Mouse (Mus musculus) heart, embryonic 16.5 days (tissue): ENCODE results near the gene Slc7a5. TPM values are rescaled to one million over a fixed set of nuclear protein-coding genes. Genes with fewer than 3 reads are reported as not detected.

Experiments
- ATAC-seq: fragments of 200-750 bp; cut with Nextera tagmentation; replicated peaks from 2 replicates; pipeline ENCODE4 v1.8.0; 2017; ENCODE audit warnings: moderate number of reproducible peaks; ENCODE audit not compliant: insufficient read depth, low FRiP score; ENCODE audit errors: extremely low read depth
- H3K27ac ChIP-seq: fragments of 300-500 bp; sonication (generic); 2 replicates; pipeline ENCODE4 v1.5.1; 2014; ENCODE audit warnings: mild to moderate bottlenecking, low read length, control low read depth, moderate library complexity
- H3K27me3 ChIP-seq: fragments of 300-500 bp; sonication (generic); 2 replicates; pipeline ENCODE4 v1.6.1; 2014; ENCODE audit warnings: low read length, mixed read lengths; ENCODE audit not compliant: control insufficient read depth, insufficient read depth
- H3K36me3 ChIP-seq: fragments of 300-500 bp; sonication (generic); 2 replicates; pipeline ENCODE4 v1.6.1; 2014; ENCODE audit not compliant: control insufficient read depth, insufficient read depth
- H3K4me1 ChIP-seq: fragments of 300-500 bp; sonication (generic); 2 replicates; pipeline ENCODE4 v1.6.1; 2014; ENCODE audit warnings: low read length, mixed read lengths; ENCODE audit not compliant: control insufficient read depth, insufficient read depth
- H3K4me2 ChIP-seq: fragments of 300-500 bp; sonication (generic); 2 replicates; pipeline ENCODE4 v1.6.1; 2014; ENCODE audit warnings: low read depth, mild to moderate bottlenecking, control low read depth, low read length
- H3K4me3 ChIP-seq: fragments of 300-500 bp; sonication (generic); 2 replicates; pipeline ENCODE4 v1.5.1; 2014; ENCODE audit warnings: mild to moderate bottlenecking, control low read depth, low read length
- H3K9ac ChIP-seq: fragments of 300-500 bp; sonication (generic); 2 replicates; pipeline ENCODE4 v1.6.1; 2014; ENCODE audit warnings: low read length, control low read depth
- H3K9me3 ChIP-seq: fragments of 300-500 bp; sonication (generic); replicated peaks from 2 replicates; pipeline ENCODE4 v1.6.1; 2016; ENCODE audit warnings: low read length; ENCODE audit not compliant: control insufficient read depth
- WGBS: fragments of 180-500 bp; shearing (Covaris S2); extraction: QIAGEN DNeasy Blood & Tissue Kit; methylation state at CpG from one replicate; pipeline ENCODE4 v1.1.7; 2014; 5-methylcytosine and 5-hydroxymethylcytosine counted together
- polyA plus RNA-seq: library from polyadenylated mRNA; unstranded; fragments of >200 nt; fragmentation: Nextera tagmentation; extraction: Ambion mirVana; gene quantifications from 2 replicates; pipeline ENCODE4 v1.2.1, GENCODE M21; 2015

Gene Slc7a5
- polyA plus RNA-seq, 1 experiment from 2014 or later = 14.4 TPM

DNA sequence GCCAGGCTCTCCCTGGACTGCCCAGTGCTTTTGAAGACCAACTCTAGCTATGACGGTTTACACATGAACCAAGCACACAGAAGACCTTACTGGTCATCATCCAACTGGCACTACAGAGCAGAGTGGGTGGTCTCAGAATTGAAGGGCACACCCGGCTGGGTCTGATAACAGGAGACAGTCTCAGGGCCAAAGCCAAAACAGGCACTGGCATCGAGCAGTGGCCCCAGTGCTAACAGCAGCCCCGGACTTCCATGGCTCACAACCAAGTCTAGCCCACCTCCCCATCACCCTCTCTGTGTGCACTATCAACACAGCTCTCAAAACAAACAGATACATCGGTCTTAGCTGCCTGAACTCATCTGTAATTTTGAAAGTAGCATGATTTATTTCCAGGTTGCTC lies 1.6 kb downstream of the Slc7a5 start:
- no peak overlapping the region for H3K27ac ChIP-seq
- H3K36me3 ChIP-seq = no peaks in the 10 kb centered on the region
- no peak for ATAC-seq
- peak overlapping the region; percentile 74 for H3K4me3 ChIP-seq
- peak overlapping the region; percentile 72 for H3K9ac ChIP-seq
- WGBS = 17% methylated on average over 5 of the region's 5 CpGs
- H3K9me3 ChIP-seq = no peaks in the 10 kb centered on the region
- H3K4me1 ChIP-seq = peaks cover 39% of the 10 kb centered on the region
- no peaks in the 10 kb centered on the region for H3K27me3 ChIP-seq
- H3K4me2 ChIP-seq = peak overlapping the region; percentile 100

DNA sequence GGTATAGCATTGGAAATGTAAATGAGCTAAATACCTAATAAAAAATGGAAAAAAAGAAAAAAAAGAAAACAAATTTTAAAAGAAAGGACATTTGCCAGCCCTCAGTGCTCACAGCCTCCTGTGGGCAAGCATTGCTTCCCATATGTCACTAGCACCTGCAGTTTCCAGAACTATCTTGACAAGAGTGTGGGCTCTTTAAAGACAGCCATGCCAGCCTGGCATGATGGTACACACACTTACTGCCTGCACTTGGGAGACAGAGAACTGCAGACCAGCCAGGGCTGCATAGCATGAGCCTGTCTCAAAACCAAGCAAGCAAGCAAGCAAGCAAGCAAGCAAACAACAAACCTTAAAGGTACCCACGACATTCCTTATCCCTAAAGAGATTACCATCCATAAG lies 2.1 kb downstream of the Slc7a5 start:
- Histone ChIP-seq H3K27me3 (no peaks in the 10 kb centered on the region), H3K9ac (peak overlapping the region; percentile 72), H3K27ac (no peak overlapping the region), H3K9me3 (no peaks in the 10 kb centered on the region), H3K4me2 (peak overlapping the region; percentile 100), H3K36me3 (no peaks in the 10 kb centered on the region), H3K4me3 (peak overlapping the region; percentile 74), H3K4me1 (peaks cover 39% of the 10 kb centered on the region)
- ATAC-seq = no peak
- WGBS = 43% methylated on average over 1 of the region's 1 CpGs

DNA sequence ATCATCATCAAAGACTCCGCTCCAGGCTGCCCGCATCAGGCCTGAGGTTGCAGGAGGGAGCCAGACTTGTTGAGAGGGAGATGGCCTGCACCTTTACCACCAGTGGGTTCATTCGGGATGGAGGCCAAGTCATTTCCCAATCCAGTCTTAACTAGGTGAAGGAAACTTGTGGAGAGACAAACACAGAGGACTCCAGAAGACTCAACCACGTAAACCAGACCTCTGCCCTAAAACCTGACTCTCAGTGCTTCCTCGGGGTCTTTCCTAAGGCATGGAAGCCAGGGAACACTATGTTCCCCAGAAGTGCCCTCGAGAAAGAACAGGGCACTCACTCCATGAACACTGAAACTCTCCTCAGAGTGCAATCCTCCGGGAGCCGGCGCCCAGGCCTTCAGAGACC lies 2.5 kb downstream of the Slc7a5 start:
- no peaks in the 10 kb centered on the region for H3K36me3 ChIP-seq
- no peak overlapping the region; the same call in none of the 2 replicates for H3K9ac ChIP-seq
- no peaks in the 10 kb centered on the region for H3K27me3 ChIP-seq
- no peak for ATAC-seq
- 86% methylated on average over 9 of the region's 9 CpGs for WGBS
- no peaks in the 10 kb centered on the region for H3K9me3 ChIP-seq
- peak overlapping the region; percentile 100; the same call in 1 of the 2 replicates for H3K4me2 ChIP-seq
- H3K4me1 ChIP-seq = peaks cover 39% of the 10 kb centered on the region
- no peak overlapping the region for H3K4me3 ChIP-seq
- H3K27ac ChIP-seq = no peak overlapping the region

DNA sequence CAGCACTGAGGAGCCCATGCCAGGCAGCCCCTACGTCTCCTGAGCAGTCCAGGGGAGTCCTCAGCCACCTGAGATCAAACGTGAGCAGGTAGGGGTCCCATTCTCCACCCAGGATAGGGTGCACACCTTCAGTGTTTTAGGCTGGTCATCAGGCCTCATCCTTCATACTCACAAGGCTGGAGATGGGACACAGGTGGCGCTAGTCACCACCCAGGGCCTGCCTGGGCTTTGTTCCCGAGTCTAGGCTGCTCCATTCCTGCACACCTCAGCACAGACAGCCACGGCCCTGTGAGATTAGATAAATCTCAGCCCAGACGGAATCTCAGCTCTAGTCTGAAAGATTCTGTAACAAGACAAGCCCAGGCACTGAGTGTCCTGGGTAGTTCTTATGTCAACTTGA lies 3.5 kb downstream of the Slc7a5 start:
- Histone ChIP-seq H3K9ac (no peak overlapping the region), H3K27me3 (no peaks in the 10 kb centered on the region), H3K4me1 (peaks cover 38% of the 10 kb centered on the region), H3K27ac (no peak overlapping the region), H3K4me2 (no peak overlapping the region), H3K36me3 (no peaks in the 10 kb centered on the region), H3K4me3 (no peak overlapping the region), H3K9me3 (no peaks in the 10 kb centered on the region)
- 55% methylated on average over 6 of the region's 6 CpGs for WGBS
- no peak for ATAC-seq

DNA sequence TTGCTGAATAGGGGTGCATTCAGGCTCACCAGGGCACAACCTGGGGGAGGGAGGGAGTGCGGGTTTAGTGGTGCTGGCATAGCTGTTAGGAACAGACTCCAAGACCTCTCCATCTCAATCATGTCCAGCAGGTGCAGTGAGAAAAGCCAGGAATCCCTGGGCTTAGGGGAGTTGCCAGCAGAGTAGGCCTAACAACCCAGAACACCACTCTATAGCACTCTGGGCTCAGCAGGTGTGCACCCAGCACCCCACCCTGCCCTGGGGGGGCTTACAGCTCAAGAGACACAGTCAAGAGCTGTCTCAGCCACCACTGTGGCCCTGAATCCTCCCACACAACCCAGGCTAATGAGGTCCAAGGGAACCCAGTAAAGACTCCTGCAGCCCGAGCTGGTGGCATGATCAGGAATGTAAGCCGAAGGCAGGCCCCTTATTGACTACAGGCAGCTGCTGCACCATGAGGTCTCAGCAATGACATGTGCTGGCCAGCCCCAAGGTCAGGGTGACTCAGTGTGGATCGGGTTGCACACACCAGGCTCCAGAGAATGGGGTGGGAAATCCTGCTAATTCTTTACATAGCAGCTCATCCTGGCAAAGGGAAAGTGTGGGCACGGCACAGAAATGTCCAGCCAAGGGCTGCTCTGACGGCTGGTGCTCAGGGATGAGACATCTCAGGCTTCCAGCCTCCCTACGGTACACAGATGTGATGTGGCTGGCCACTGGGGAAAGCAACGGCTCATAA lies 5.8 kb downstream of the Slc7a5 start:
- Histone ChIP-seq H3K9me3 (no peaks in the 10 kb centered on the region), H3K4me3 (no peak overlapping the region), H3K9ac (peak overlapping the region; percentile 57), H3K4me1 (peaks cover 45% of the 10 kb centered on the region), H3K27ac (peak overlapping the region; percentile 76), H3K4me2 (no peak overlapping the region), H3K36me3 (no peaks in the 10 kb centered on the region), H3K27me3 (no peaks in the 10 kb centered on the region)
- WGBS = 31% methylated on average over 8 of the region's 8 CpGs
- peak; percentile 45 for ATAC-seq

DNA sequence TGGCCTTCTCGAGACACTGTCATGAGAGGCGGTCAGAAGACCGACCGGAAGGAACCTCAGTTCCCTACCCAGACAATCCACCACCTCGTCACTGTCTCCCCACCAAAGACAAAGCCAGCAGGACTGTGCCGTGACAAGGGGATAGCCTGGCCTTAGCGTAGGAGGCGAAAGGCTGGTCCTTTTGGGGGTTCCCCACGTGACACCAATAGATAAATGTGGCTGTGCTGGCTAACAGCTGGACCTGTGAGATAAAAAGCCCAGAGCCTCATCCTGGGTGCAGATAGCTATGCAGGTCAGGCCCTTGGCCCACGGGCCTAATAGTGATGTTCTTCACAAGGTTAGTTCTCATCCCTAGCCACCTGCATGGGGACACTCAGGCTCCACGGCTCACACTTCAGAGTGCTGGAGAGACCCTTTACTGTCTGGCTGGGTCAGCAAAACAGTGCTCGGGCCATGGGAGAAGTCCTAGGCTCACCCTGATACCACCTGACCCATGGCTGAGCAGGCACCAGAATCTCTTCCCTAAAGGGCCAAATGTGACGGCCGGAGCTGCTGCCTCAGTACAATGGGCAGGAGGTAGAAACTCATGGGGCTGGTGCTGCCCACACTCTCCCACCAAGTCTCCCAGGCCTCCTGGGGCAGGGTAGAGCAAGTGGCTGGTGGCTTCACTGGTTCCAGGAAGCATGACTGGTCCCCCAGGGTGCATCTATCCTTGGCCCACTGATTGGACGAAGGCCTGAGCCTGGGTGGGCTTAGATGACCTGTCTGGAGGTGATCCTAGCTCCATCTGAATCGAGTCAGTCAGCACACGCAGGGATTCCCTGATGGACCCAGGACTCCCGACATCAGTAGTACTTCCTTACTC lies 8.1 kb downstream of the Slc7a5 start:
- no peaks in the 10 kb centered on the region for H3K9me3 ChIP-seq
- 0 out of 2 replicates have a peak overlapping the region, but pooled peaks have one; percentile 26 for H3K27ac ChIP-seq
- no peak overlapping the region for H3K9ac ChIP-seq
- peaks cover 29% of the 10 kb centered on the region for H3K4me1 ChIP-seq
- no peak for ATAC-seq
- no peak overlapping the region for H3K4me3 ChIP-seq
- H3K27me3 ChIP-seq = no peaks in the 10 kb centered on the region
- no peaks in the 10 kb centered on the region for H3K36me3 ChIP-seq
- 78% methylated on average over 18 of the region's 18 CpGs for WGBS
- H3K4me2 ChIP-seq = no peak overlapping the region

DNA sequence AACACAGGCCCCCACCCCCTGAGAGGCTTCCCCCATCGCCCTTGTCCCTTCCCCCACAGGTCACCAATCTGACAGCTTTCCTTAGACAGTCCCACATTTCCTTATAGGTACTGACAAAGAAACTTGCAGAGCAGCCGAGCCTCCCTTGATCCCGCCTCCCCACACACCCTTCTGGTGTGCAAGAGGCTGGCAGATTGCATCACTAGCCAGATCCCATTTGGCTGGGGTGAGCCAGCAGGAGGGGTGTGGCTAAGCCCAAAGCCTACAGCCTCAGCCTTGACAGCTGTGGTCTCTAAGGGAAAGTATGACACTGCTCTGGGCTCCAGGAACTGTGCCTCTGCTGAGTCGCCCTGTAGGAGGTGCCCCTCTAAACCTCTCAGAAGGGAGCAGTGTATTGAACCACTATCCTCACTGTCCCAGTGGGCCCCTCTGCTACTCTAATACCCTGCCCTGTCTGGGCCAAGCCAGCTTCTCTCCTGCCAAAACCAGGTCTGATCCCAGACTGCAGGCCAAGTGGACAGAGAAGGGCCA lies 9.0 kb downstream of the Slc7a5 start:
- Histone ChIP-seq H3K27ac (peak overlapping the region; percentile 80), H3K27me3 (no peaks in the 10 kb centered on the region), H3K4me3 (no peak overlapping the region), H3K4me1 (peaks cover 29% of the 10 kb centered on the region), H3K4me2 (peak overlapping the region; percentile 40), H3K9me3 (no peaks in the 10 kb centered on the region), H3K9ac (peak overlapping the region; percentile 42; the same call in 1 of the 2 replicates), H3K36me3 (no peaks in the 10 kb centered on the region)
- ATAC-seq = peak; percentile 58
- 6% methylated on average over 4 of the region's 4 CpGs for WGBS

DNA sequence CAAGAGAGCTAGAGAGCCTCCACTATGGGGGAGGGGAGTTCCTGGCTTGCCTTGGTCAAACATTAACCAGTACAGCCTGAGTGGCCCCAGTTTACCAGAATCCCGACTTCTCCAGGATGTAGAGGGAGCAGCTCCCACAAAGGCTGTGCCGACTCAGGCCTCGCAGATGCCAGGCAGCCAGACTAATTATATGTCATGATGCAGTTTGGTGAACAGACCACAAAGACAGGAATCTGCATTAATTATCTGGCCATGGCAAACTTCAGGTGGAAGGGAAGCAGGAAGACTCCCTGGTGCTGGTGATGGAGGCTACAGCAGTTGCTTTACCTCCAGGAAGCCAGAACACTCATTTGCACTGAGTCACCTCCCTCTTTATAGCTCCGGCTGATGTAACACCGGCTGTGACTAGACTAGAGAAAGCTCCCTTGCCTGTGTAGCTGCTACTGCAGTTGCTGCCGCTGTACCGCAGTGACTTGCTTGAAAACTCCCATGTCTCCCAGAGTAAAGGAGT lies 9.6 kb downstream of the Slc7a5 start:
- H3K9me3 ChIP-seq = no peaks in the 10 kb centered on the region
- H3K4me3 ChIP-seq = no peak overlapping the region
- H3K27ac ChIP-seq = peak overlapping the region; percentile 80
- peak overlapping the region; percentile 40 for H3K4me2 ChIP-seq
- H3K36me3 ChIP-seq = no peaks in the 10 kb centered on the region
- H3K9ac ChIP-seq = peak overlapping the region; percentile 42; the same call in 1 of the 2 replicates
- H3K27me3 ChIP-seq = no peaks in the 10 kb centered on the region
- WGBS = 23% methylated on average over 7 of the region's 7 CpGs
- ATAC-seq = peak; percentile 26
- peaks cover 31% of the 10 kb centered on the region for H3K4me1 ChIP-seq
